Mouse (Mus musculus): ENCODE data around the gene Xirp1. TPM values are rescaled to one million over a fixed set of nuclear protein-coding genes. Genes with fewer than 3 reads are reported as not detected.

Gene Xirp1
- 44.6 and 47.2 TPM in 2 replicates for polyA plus RNA-seq (2015; fragmentation: Nextera tagmentation; extraction: Ambion mirVana)

- Histone ChIP-seq H3K27ac (replicated peaks) (peak within 1 kb of the TSS; percentile 99), H3K4me1 (peaks cover 68% of the 10 kb centered on the region)
These were observed at the start of gene Xirp1 for GRCm38 (mm10) chr9:120023086-120023811. TSS of gene Xirp1 (minus strand) at chr9:120023598.

GRCm38 (mm10) chr9:120073169-120073568 lies 49.8 kb upstream of the Xirp1 start:
- H3K36me3 ChIP-seq: no peaks in the 10 kb centered on the region
- peak overlapping the region; percentile 52; the same call in 1 of the 2 replicates for H3K9ac ChIP-seq
- no peaks in the 10 kb centered on the region for H3K27me3 ChIP-seq (replicated peaks)
- H3K4me3 ChIP-seq: no peak overlapping the region
- WGBS: 14% methylated on average over 3 of the region's 3 CpGs
- no peak overlapping the region for H3K4me2 ChIP-seq
- H3K9me3 ChIP-seq: no peaks in the 10 kb centered on the region
- H3K27ac ChIP-seq (replicated peaks): no peak overlapping the region
- H3K4me1 ChIP-seq: no peaks in the 10 kb centered on the region
- no peak for ATAC-seq (ENCODE audit: extremely low read depth, insufficient number of reproducible peaks, low FRiP score, low TSS enrichment)

More at GRCm38 (mm10) chr9:120023086-120023811, at the start of gene Xirp1:
- H3K4me2 ChIP-seq: peak within 1 kb of the TSS; percentile 76
- peaks cover 17% of the 10 kb centered on the region for H3K36me3 ChIP-seq
- peak within 1 kb of the TSS; percentile 94 for H3K9ac ChIP-seq
- H3K4me3 ChIP-seq: peak within 1 kb of the TSS; percentile 72
- peak; percentile 62 for ATAC-seq (ENCODE audit: extremely low read depth, insufficient number of reproducible peaks, low FRiP score, low TSS enrichment)
- no peaks in the 10 kb centered on the region for H3K27me3 ChIP-seq (replicated peaks)
- WGBS: 38% methylated on average over 18 of the region's 18 CpGs
- H3K9me3 ChIP-seq: no peaks in the 10 kb centered on the region

GRCm38 (mm10) chr9:120071251-120071650 lies 47.9 kb upstream of the Xirp1 start:
- ATAC-seq (ENCODE audit: extremely low read depth, insufficient number of reproducible peaks, low FRiP score, low TSS enrichment): no peak
- no peaks in the 10 kb centered on the region for H3K9me3 ChIP-seq
- H3K27ac ChIP-seq (replicated peaks): no peak overlapping the region
- no peak overlapping the region for H3K4me3 ChIP-seq
- WGBS: 68% methylated on average over 2 of the region's 2 CpGs
- H3K36me3 ChIP-seq: no peaks in the 10 kb centered on the region
- no peaks in the 10 kb centered on the region for H3K27me3 ChIP-seq (replicated peaks)
- H3K4me2 ChIP-seq: no peak overlapping the region
- H3K9ac ChIP-seq: no peak overlapping the region
- no peaks in the 10 kb centered on the region for H3K4me1 ChIP-seq

GRCm38 (mm10) chr9:120069779-120070178 lies 46.4 kb upstream of the Xirp1 start, which contains the start of gene Cx3cr1:
TSS of gene Cx3cr1 (minus strand) at chr9:120069879.
- H3K4me1 ChIP-seq: no peaks in the 10 kb centered on the region
- no peak for ATAC-seq (ENCODE audit: extremely low read depth, insufficient number of reproducible peaks, low FRiP score, low TSS enrichment)
- no peaks in the 10 kb centered on the region for H3K27me3 ChIP-seq (replicated peaks)
- no peak within 1 kb of the TSS for H3K9ac ChIP-seq
- no peaks in the 10 kb centered on the region for H3K9me3 ChIP-seq
- H3K4me3 ChIP-seq: no peak within 1 kb of the TSS
- WGBS: 77% methylated on average over 11 of the region's 11 CpGs
- H3K36me3 ChIP-seq: no peaks in the 10 kb centered on the region
- H3K27ac ChIP-seq (replicated peaks): no peak within 1 kb of the TSS
- H3K4me2 ChIP-seq: no peak within 1 kb of the TSS

GRCm38 (mm10) chr9:120068047-120068446 lies 44.6 kb upstream of the Xirp1 start:
- Histone ChIP-seq H3K4me1 (no peaks in the 10 kb centered on the region), H3K27me3 (replicated peaks) (no peaks in the 10 kb centered on the region), H3K4me2 (no peak overlapping the region), H3K36me3 (no peaks in the 10 kb centered on the region), H3K27ac (replicated peaks) (no peak overlapping the region), H3K4me3 (no peak overlapping the region), H3K9ac (no peak overlapping the region), H3K9me3 (no peaks in the 10 kb centered on the region)
- ATAC-seq (ENCODE audit: extremely low read depth, insufficient number of reproducible peaks, low FRiP score, low TSS enrichment): no peak
- WGBS: 46% methylated on average over 10 of the region's 10 CpGs

GRCm38 (mm10) chr9:120067609-120068008 lies 44.2 kb upstream of the Xirp1 start:
- Histone ChIP-seq H3K4me2 (no peak overlapping the region), H3K36me3 (no peaks in the 10 kb centered on the region), H3K9me3 (no peaks in the 10 kb centered on the region), H3K9ac (no peak overlapping the region), H3K4me1 (no peaks in the 10 kb centered on the region), H3K4me3 (no peak overlapping the region), H3K27ac (replicated peaks) (no peak overlapping the region), H3K27me3 (replicated peaks) (no peaks in the 10 kb centered on the region)
- 80% methylated on average over 2 of the region's 2 CpGs for WGBS
- no peak for ATAC-seq (ENCODE audit: extremely low read depth, insufficient number of reproducible peaks, low FRiP score, low TSS enrichment)

- Histone ChIP-seq H3K27ac (replicated peaks) (no peak overlapping the region), H3K4me2 (no peak overlapping the region), H3K9me3 (no peaks in the 10 kb centered on the region), H3K36me3 (no peaks in the 10 kb centered on the region), H3K27me3 (replicated peaks) (no peaks in the 10 kb centered on the region), H3K4me1 (no peaks in the 10 kb centered on the region), H3K9ac (no peak overlapping the region), H3K4me3 (no peak overlapping the region)
- no peak for ATAC-seq (ENCODE audit: extremely low read depth, insufficient number of reproducible peaks, low FRiP score, low TSS enrichment)
- 65% methylated on average over 4 of the region's 4 CpGs for WGBS
These were observed 40.9 kb upstream of the Xirp1 start for GRCm38 (mm10) chr9:120064317-120064716.

- Histone ChIP-seq H3K4me3 (no peak overlapping the region), H3K4me2 (no peak overlapping the region), H3K4me1 (0 out of 2 replicates have a peak, but pooled peaks cover 3% of the 10 kb centered on the region), H3K27me3 (replicated peaks) (no peaks in the 10 kb centered on the region), H3K36me3 (no peaks in the 10 kb centered on the region), H3K9ac (no peak overlapping the region), H3K27ac (replicated peaks) (no peak overlapping the region), H3K9me3 (no peaks in the 10 kb centered on the region)
- 62% methylated on average over 3 of the region's 3 CpGs for WGBS
- no peak for ATAC-seq (ENCODE audit: extremely low read depth, insufficient number of reproducible peaks, low FRiP score, low TSS enrichment)
These were observed 35.3 kb upstream of the Xirp1 start for GRCm38 (mm10) chr9:120058730-120059129.

- Histone ChIP-seq H3K27ac (replicated peaks) (no peak overlapping the region), H3K9me3 (no peaks in the 10 kb centered on the region), H3K36me3 (no peaks in the 10 kb centered on the region), H3K4me1 (0 out of 2 replicates have a peak, but pooled peaks cover 3% of the 10 kb centered on the region), H3K27me3 (replicated peaks) (no peaks in the 10 kb centered on the region), H3K4me2 (no peak overlapping the region), H3K9ac (no peak overlapping the region), H3K4me3 (no peak overlapping the region)
- no peak for ATAC-seq (ENCODE audit: extremely low read depth, insufficient number of reproducible peaks, low FRiP score, low TSS enrichment)
- WGBS: 73% methylated on average over 9 of the region's 9 CpGs
These were observed 32.8 kb upstream of the Xirp1 start for GRCm38 (mm10) chr9:120056201-120056600.

GRCm38 (mm10) chr9:120054545-120055277 lies 31.3 kb upstream of the Xirp1 start:
- no peak for ATAC-seq (ENCODE audit: extremely low read depth, insufficient number of reproducible peaks, low FRiP score, low TSS enrichment)
- Histone ChIP-seq H3K27me3 (replicated peaks) (no peaks in the 10 kb centered on the region), H3K27ac (replicated peaks) (no peak overlapping the region), H3K9me3 (no peaks in the 10 kb centered on the region), H3K9ac (0 out of 2 replicates have a peak overlapping the region, but pooled peaks have one; percentile 5), H3K4me2 (no peak overlapping the region), H3K36me3 (no peaks in the 10 kb centered on the region), H3K4me1 (0 out of 2 replicates have a peak, but pooled peaks cover 4% of the 10 kb centered on the region), H3K4me3 (no peak overlapping the region)
- WGBS: 55% methylated on average over 8 of the region's 8 CpGs

- Histone ChIP-seq H3K4me1 (peaks cover 10% of the 10 kb centered on the region; the same call in 1 of the 2 replicates), H3K9me3 (no peaks in the 10 kb centered on the region), H3K4me2 (no peak overlapping the region), H3K36me3 (no peaks in the 10 kb centered on the region), H3K4me3 (no peak overlapping the region), H3K27me3 (replicated peaks) (no peaks in the 10 kb centered on the region), H3K27ac (replicated peaks) (no peak overlapping the region), H3K9ac (no peak overlapping the region)
- ATAC-seq (ENCODE audit: extremely low read depth, insufficient number of reproducible peaks, low FRiP score, low TSS enrichment): no peak
- WGBS: 27% methylated on average over 3 of the region's 3 CpGs
These were observed 26.0 kb upstream of the Xirp1 start for GRCm38 (mm10) chr9:120049407-120049806.

All from heart, embryonic 13.5 days (tissue).